Mouse (Mus musculus): ENCODE measurements around the gene Lhx8.

- TF ChIP-seq GATA1 (IDR thresholded peaks at IDR 0.05; ENCODE audit: borderline replicate concordance, low read length) (no peak), FLI1 (IDR thresholded peaks at IDR 0.05; ENCODE audit: low read length) (no peak)
Observed at GRCm38 (mm10) chr3:154332941-154333340, 2.5 kb upstream of the Lhx8 start.
